Mouse (Mus musculus): ENCODE results near the gene Prkn. TPM values are rescaled to one million over a fixed set of nuclear protein-coding genes. Genes with fewer than 3 reads are reported as not detected.

The Prkn gene
- polyA plus RNA-seq, 1 experiment from 2014 or later = 2.4 TPM

DNA sequence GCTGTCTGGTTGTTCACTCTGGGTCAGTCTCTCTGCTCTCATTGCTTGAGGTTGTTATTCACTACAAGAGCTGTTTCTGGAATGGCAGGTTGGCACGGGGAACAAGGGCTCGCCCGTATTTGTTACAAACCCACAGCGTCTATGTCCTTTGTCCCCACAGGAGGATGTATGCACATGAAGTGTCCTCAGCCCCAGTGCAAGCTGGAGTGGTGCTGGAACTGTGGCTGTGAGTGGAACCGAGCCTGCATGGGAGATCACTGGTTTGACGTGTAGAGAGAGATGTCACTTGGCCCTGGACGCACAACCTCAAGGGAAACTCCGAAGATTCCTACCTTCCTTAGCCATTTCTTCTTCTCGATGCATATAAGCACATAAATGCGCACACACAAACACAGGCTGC lies 1221.2 kb downstream of the Prkn start:
- Histone ChIP-seq H3K27ac (no peak overlapping the region), H3K4me3 (no peak overlapping the region), H3K27me3 (no peaks in the 10 kb centered on the region), H3K4me2 (replicated peaks) (no peak overlapping the region), H3K9me3 (replicated peaks) (no peaks in the 10 kb centered on the region), H3K4me1 (no peaks in the 10 kb centered on the region), H3K36me3 (no peaks in the 10 kb centered on the region), H3K9ac (no peak overlapping the region)
- ATAC-seq (ENCODE audit: low FRiP score) = no peak
- WGBS = 93% methylated on average over 10 of the region's 10 CpGs

DNA sequence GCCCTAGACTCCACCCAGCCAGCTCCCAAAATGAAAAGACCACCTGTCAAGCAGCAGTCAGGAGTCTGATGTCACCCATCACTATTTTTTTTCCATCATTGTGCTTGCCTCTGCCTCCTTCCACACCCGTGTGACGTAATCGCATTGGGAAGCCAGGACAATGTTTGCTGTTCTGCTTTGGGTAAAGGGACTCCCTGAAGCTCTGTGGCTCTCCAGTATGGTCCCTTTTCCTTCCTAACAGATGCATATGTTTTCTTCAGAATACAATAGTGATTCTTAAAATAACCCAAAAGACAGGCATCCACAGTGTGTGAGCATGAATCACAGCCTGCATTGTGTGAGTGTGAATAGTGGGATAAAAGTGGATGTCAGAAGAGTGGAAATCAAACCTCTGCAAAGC lies 1222.7 kb downstream of the Prkn start:
- no peaks in the 10 kb centered on the region for H3K9me3 ChIP-seq (replicated peaks)
- H3K4me1 ChIP-seq = no peaks in the 10 kb centered on the region
- no peak overlapping the region for H3K9ac ChIP-seq
- H3K36me3 ChIP-seq = no peaks in the 10 kb centered on the region
- H3K27me3 ChIP-seq = no peaks in the 10 kb centered on the region
- no peak for ATAC-seq (ENCODE audit: low FRiP score)
- no peak overlapping the region for H3K4me2 ChIP-seq (replicated peaks)
- H3K4me3 ChIP-seq = no peak overlapping the region
- WGBS = 80% methylated on average over 3 of the region's 3 CpGs
- no peak overlapping the region for H3K27ac ChIP-seq

GRCm38 (mm10) chr17:12063533-12063932 lies 1223.3 kb downstream of the Prkn start:
- no peak for ATAC-seq (ENCODE audit: low FRiP score)
- Histone ChIP-seq H3K4me2 (replicated peaks) (no peak overlapping the region), H3K36me3 (no peaks in the 10 kb centered on the region), H3K9me3 (replicated peaks) (no peaks in the 10 kb centered on the region), H3K4me3 (no peak overlapping the region), H3K4me1 (no peaks in the 10 kb centered on the region), H3K27ac (no peak overlapping the region), H3K27me3 (no peaks in the 10 kb centered on the region), H3K9ac (no peak overlapping the region)
- WGBS = 92% methylated on average over 7 of the region's 7 CpGs

DNA sequence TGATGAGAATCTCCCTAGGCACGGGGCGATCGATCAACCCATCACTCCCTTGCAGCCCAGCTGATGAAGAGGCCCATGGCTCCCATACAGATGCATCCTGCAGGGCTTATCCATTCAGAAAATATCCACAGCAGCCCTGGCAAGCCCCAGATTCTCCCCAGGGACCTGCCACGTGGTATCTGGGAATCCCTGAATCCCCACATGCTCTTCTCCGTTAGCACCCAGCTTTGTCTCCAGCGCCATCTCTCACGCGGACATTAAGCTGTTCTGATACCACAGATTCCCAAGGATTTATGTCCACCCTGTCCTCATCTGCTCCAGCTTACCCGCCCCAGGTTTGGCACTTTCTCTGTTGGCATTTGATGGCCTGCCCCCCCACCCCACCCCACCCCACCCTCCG lies 1225.9 kb downstream of the Prkn start:
- WGBS = 81% methylated on average over 10 of the region's 10 CpGs
- ATAC-seq (ENCODE audit: low FRiP score) = no peak
- Histone ChIP-seq H3K4me2 (replicated peaks) (no peak overlapping the region), H3K27me3 (no peaks in the 10 kb centered on the region), H3K4me3 (no peak overlapping the region), H3K36me3 (no peaks in the 10 kb centered on the region), H3K27ac (no peak overlapping the region), H3K9me3 (replicated peaks) (no peaks in the 10 kb centered on the region), H3K9ac (no peak overlapping the region), H3K4me1 (no peaks in the 10 kb centered on the region)

DNA sequence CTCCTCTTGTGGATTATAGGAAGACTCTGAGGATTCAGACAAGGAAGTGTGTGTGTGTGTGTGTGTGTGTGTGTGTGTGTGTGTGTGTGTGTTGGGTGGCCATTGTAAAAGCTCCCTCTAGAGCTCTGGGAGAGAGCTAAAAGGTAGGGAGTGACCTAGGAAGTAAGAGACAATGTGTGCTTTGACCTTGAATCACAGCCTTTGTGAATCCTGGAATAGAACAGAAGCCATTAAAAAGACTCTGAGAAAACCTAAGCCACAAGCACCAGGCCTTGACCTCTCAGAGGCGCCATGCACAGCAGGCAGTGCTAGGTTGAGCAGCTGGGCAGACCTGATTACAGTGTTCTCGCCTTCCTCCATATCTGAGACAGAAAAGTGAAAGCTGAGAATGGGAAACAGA lies 1236.6 kb downstream of the Prkn start:
- Histone ChIP-seq H3K4me2 (replicated peaks) (no peak overlapping the region), H3K36me3 (no peaks in the 10 kb centered on the region), H3K9ac (no peak overlapping the region), H3K4me3 (no peak overlapping the region), H3K4me1 (peaks cover 5% of the 10 kb centered on the region), H3K27ac (no peak overlapping the region), H3K27me3 (no peaks in the 10 kb centered on the region), H3K9me3 (replicated peaks) (no peaks in the 10 kb centered on the region)
- WGBS = 33% methylated on average over 2 of the region's 2 CpGs
- no peak for ATAC-seq (ENCODE audit: low FRiP score)

GRCm38 (mm10) chr17:12080656-12081495 lies 1240.7 kb downstream of the Prkn start:
- Histone ChIP-seq H3K4me3 (no peak overlapping the region), H3K4me2 (replicated peaks) (no peak overlapping the region), H3K9me3 (replicated peaks) (no peaks in the 10 kb centered on the region), H3K4me1 (peaks cover 5% of the 10 kb centered on the region), H3K27ac (no peak overlapping the region), H3K9ac (no peak overlapping the region), H3K36me3 (no peaks in the 10 kb centered on the region), H3K27me3 (no peaks in the 10 kb centered on the region)
- WGBS = 51% methylated on average over 20 of the region's 20 CpGs
- ATAC-seq (ENCODE audit: low FRiP score) = no peak

GRCm38 (mm10) chr17:12082201-12082600 lies 1242.0 kb downstream of the Prkn start:
- Histone ChIP-seq H3K4me1 (peaks cover 3% of the 10 kb centered on the region), H3K9ac (no peak overlapping the region), H3K4me2 (replicated peaks) (no peak overlapping the region), H3K4me3 (no peak overlapping the region), H3K27ac (no peak overlapping the region), H3K9me3 (replicated peaks) (no peaks in the 10 kb centered on the region), H3K27me3 (no peaks in the 10 kb centered on the region), H3K36me3 (no peaks in the 10 kb centered on the region)
- no peak for ATAC-seq (ENCODE audit: low FRiP score)
- WGBS = 86% methylated on average over 5 of the region's 5 CpGs

- Histone ChIP-seq H3K4me2 (replicated peaks) (no peak overlapping the region), H3K9ac (no peak overlapping the region), H3K36me3 (no peaks in the 10 kb centered on the region), H3K27ac (no peak overlapping the region), H3K9me3 (replicated peaks) (no peaks in the 10 kb centered on the region), H3K4me3 (no peak overlapping the region), H3K27me3 (0 out of 2 replicates have a peak, but pooled peaks cover 3% of the 10 kb centered on the region), H3K4me1 (0 out of 2 replicates have a peak, but pooled peaks cover 2% of the 10 kb centered on the region)
- ATAC-seq (ENCODE audit: low FRiP score) = no peak
- 68% methylated on average over 5 of the region's 5 CpGs for WGBS
Measured at GRCm38 (mm10) chr17:12090261-12090927, 1250.2 kb downstream of the Prkn start.

- Histone ChIP-seq H3K9me3 (replicated peaks) (no peaks in the 10 kb centered on the region), H3K4me3 (no peak overlapping the region), H3K27ac (no peak overlapping the region), H3K27me3 (0 out of 2 replicates have a peak, but pooled peaks cover 3% of the 10 kb centered on the region), H3K36me3 (no peaks in the 10 kb centered on the region), H3K4me2 (replicated peaks) (no peak overlapping the region), H3K4me1 (0 out of 2 replicates have a peak, but pooled peaks cover 2% of the 10 kb centered on the region), H3K9ac (no peak overlapping the region)
- 68% methylated on average over 6 of the region's 6 CpGs for WGBS
- ATAC-seq (ENCODE audit: low FRiP score) = no peak
Measured at GRCm38 (mm10) chr17:12092901-12093564, 1252.8 kb downstream of the Prkn start.

GRCm38 (mm10) chr17:12094016-12094415 lies 1253.8 kb downstream of the Prkn start:
- no peaks in the 10 kb centered on the region for H3K36me3 ChIP-seq
- 0 out of 2 replicates have a peak, but pooled peaks cover 2% of the 10 kb centered on the region for H3K4me1 ChIP-seq
- H3K27ac ChIP-seq = no peak overlapping the region
- no peaks in the 10 kb centered on the region for H3K27me3 ChIP-seq
- 100% methylated on average over 1 of the region's 1 CpGs for WGBS
- no peak overlapping the region for H3K9ac ChIP-seq
- no peak for ATAC-seq (ENCODE audit: low FRiP score)
- H3K4me3 ChIP-seq = no peak overlapping the region
- no peaks in the 10 kb centered on the region for H3K9me3 ChIP-seq (replicated peaks)
- no peak overlapping the region for H3K4me2 ChIP-seq (replicated peaks)

- H3K27me3 ChIP-seq = no peaks in the 10 kb centered on the region
- no peak overlapping the region for H3K27ac ChIP-seq
- H3K9me3 ChIP-seq (replicated peaks) = peaks cover 5% of the 10 kb centered on the region; the same call in 1 of the 2 replicates
- H3K9ac ChIP-seq = no peak overlapping the region
- H3K4me3 ChIP-seq = no peak overlapping the region
- H3K4me1 ChIP-seq = 0 out of 2 replicates have a peak, but pooled peaks cover 1% of the 10 kb centered on the region
- 80% methylated on average over 9 of the region's 9 CpGs for WGBS
- H3K4me2 ChIP-seq (replicated peaks) = no peak overlapping the region
- ATAC-seq (ENCODE audit: low FRiP score) = no peak
- no peaks in the 10 kb centered on the region for H3K36me3 ChIP-seq
Measured at GRCm38 (mm10) chr17:12094827-12095590, 1254.8 kb downstream of the Prkn start.

DNA sequence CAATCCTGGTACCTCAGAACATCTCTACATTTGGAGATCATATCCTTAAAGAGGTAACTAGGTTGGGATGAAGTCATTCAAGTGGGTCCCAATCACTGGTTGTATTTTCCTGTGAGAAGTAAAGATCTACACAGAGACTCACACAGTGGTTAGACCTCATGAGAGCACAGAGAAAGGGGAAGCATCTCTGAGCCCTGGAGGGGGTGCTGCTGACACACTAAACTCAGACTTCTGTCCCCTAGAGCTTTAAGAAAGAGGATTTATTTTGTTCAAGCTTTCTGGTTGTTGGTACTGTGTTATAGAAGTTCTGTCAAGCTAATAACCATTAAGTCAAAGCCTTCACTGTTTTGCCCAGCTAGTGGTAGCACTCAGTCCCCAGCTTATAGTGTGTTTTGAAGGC lies 1259.2 kb downstream of the Prkn start:
- no peaks in the 10 kb centered on the region for H3K27me3 ChIP-seq
- peaks cover 5% of the 10 kb centered on the region; the same call in 1 of the 2 replicates for H3K9me3 ChIP-seq (replicated peaks)
- no peaks in the 10 kb centered on the region for H3K36me3 ChIP-seq
- H3K4me2 ChIP-seq (replicated peaks) = no peak overlapping the region
- H3K4me3 ChIP-seq = no peak overlapping the region
- no peaks in the 10 kb centered on the region for H3K4me1 ChIP-seq
- H3K27ac ChIP-seq = no peak overlapping the region
- H3K9ac ChIP-seq = no peak overlapping the region
- ATAC-seq (ENCODE audit: low FRiP score) = no peak

All from hindbrain, embryonic 12.5 days (tissue).